Mouse (Mus musculus) stomach, embryonic 16.5 days (tissue): ENCODE measurements at regions not wholly inside any gene's neighbourhood (a gene's known extent, or its start where the extent isn't known, plus 50 kb on each side); places are given as distances from the start of the nearest gene placed in this dataset.

Experiments used
- ATAC-seq: fragments of 200-750 bp; cut with Nextera tagmentation; 2 replicates; pipeline ENCODE4 v1.8.0; 2017; ENCODE audit warnings: moderate number of reproducible peaks, moderate TSS enrichment; ENCODE audit not compliant: insufficient read depth, low FRiP score
- H3K27ac ChIP-seq: fragments of 300-500 bp; sonication (generic); 2 replicates; pipeline ENCODE4 v1.5.1; 2014; ENCODE audit warnings: low read length
- H3K27me3 ChIP-seq: fragments of 300-500 bp; sonication (generic); 2 replicates; pipeline ENCODE4 v1.6.1; 2014; ENCODE audit warnings: low read length, control low read depth, mixed read lengths; ENCODE audit not compliant: control insufficient read depth, insufficient read depth
- H3K36me3 ChIP-seq: fragments of 300-500 bp; sonication (generic); 2 replicates; pipeline ENCODE4 v1.6.1; 2014; ENCODE audit warnings: low read length; ENCODE audit not compliant: control insufficient read depth, insufficient read depth
- H3K4me1 ChIP-seq: fragments of 300-500 bp; sonication (generic); 2 replicates; pipeline ENCODE4 v1.6.1; 2014; ENCODE audit warnings: low read length, control low read depth, mixed read lengths; ENCODE audit not compliant: control insufficient read depth, insufficient read depth
- H3K4me2 ChIP-seq: fragments of 300-500 bp; sonication (generic); 2 replicates; pipeline ENCODE4 v1.6.1; 2014; ENCODE audit warnings: low read depth, low read length, mixed read lengths
- H3K4me3 ChIP-seq: fragments of 300-500 bp; sonication (generic); replicated peaks from 2 replicates; pipeline ENCODE4 v1.5.1; 2014; ENCODE audit warnings: mild to moderate bottlenecking, low read length
- H3K9ac ChIP-seq: fragments of 300-500 bp; sonication (generic); 2 replicates; pipeline ENCODE4 v1.6.1; 2014; ENCODE audit warnings: low read length
- H3K9me3 ChIP-seq: fragments of 300-500 bp; sonication (generic); replicated peaks from 2 replicates; pipeline ENCODE4 v1.6.1; 2016; ENCODE audit warnings: low read length, control low read depth; ENCODE audit not compliant: control insufficient read depth
- WGBS: fragments of 180-500 bp; shearing (Covaris S2); extraction: QIAGEN DNeasy Blood & Tissue Kit; methylation state at CpG from one replicate; pipeline ENCODE4 v1.1.7; 2014; 5-methylcytosine and 5-hydroxymethylcytosine counted together

DNA sequence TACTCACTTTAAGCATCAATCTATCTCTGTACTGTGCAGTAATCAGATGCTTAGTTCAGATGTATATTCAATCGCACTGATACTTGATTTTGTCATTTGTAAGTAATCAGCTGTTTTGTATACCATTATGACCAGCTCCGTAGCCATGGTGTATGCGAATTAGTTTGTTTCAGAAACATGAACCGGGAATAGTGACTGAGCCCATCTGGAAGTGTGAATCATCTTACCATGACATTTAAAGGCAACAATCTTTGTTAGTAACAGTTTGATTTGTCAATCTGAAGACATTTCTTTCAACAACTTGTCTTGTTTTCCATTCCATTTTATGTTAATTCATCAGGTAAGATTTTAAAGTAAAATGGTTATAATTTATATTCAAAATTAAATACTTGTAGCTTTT is 53.2 kb upstream of the Arhgap32 start:
- 74% methylated on average over 4 of the region's 4 CpGs for whole genome bisulfite sequencing
- Histone ChIP-seq H3K4me3 (no peak overlapping the region), H3K4me1 (no peaks in the 10 kb centered on the region; the same call in 1 of the 2 replicates), H3K4me2 (no peak overlapping the region), H3K27ac (no peak overlapping the region), H3K9ac (no peak overlapping the region), H3K36me3 (no peaks in the 10 kb centered on the region), H3K9me3 (no peaks in the 10 kb centered on the region), H3K27me3 (no peaks in the 10 kb centered on the region)
- ATAC-seq: no peak

DNA sequence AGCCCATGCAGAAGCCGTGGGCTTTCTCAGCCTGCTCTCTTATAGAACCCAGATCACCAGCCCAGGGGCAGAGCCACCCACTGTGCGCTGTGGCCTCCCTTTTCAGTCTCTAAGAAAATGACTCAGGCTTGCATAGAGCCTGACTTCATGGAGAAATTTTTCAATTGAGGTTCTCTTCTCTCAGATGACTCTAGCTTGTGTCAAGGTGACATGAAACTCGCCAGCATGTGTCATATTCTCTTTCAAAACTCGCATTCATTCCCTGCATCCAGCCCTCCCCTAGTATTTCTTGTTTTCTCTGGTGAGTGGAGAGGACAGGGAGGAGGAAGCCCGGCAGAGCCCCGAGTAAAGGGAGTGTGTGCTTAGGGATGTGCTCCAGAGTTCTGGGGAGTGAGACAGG is 52.4 kb upstream of the Arhgap32 start:
- Histone ChIP-seq H3K4me2 (no peak overlapping the region), H3K36me3 (no peaks in the 10 kb centered on the region), H3K9ac (no peak overlapping the region), H3K27me3 (no peaks in the 10 kb centered on the region), H3K9me3 (no peaks in the 10 kb centered on the region), H3K4me1 (no peaks in the 10 kb centered on the region; the same call in 1 of the 2 replicates), H3K27ac (0 out of 2 replicates have a peak overlapping the region, but pooled peaks have one; percentile 6), H3K4me3 (no peak overlapping the region)
- 60% methylated on average over 6 of the region's 6 CpGs for WGBS
- ATAC-seq: no peak

DNA sequence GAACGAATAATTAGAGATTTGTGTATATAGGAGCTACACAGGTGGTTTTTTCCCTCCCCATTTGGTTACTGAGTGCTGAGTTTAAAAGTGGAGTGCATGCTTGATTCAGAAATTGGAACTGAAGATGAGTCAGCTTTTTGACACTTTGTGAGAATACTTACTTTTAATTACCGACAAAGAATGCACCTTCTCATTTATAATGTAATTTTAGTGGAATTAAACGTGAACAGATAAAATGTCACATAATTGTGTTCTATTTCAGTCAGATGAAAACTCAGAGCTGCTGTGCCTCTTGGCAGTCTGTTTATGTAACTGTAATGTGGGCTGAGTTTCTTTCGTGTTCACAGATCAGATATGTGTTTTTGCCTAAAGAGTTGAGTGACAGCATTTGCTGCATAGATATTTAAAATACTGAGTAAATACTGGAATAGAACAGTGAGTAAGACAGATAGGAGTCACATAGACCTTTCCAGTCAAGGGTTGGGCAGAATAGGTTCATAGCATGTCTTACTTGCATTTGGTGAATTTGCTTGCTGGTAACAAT is 51.9 kb upstream of the Arhgap32 start:
- no peaks in the 10 kb centered on the region for H3K9me3 ChIP-seq
- no peaks in the 10 kb centered on the region for H3K36me3 ChIP-seq
- H3K4me3 ChIP-seq: no peak overlapping the region
- no peaks in the 10 kb centered on the region; the same call in 1 of the 2 replicates for H3K4me1 ChIP-seq
- WGBS: 58% methylated on average over 4 of the region's 4 CpGs
- no peaks in the 10 kb centered on the region for H3K27me3 ChIP-seq
- H3K4me2 ChIP-seq: no peak overlapping the region
- ATAC-seq: no peak
- H3K9ac ChIP-seq: no peak overlapping the region
- no peak overlapping the region for H3K27ac ChIP-seq
